Mouse (Mus musculus): ENCODE data around the gene Srsy. TPM values are rescaled to one million over a fixed set of nuclear protein-coding genes. Genes with fewer than 3 reads are reported as not detected.
"Not testable (repeated sequence)": the region's sequence is repeated elsewhere in the genome, so short reads cannot be mapped to it uniquely, and the experiment has no call there.

The Srsy gene
- total RNA-seq (2021) = not detected
- long read RNA-seq, experiment 1 = 0 reads
- long read RNA-seq, experiment 2 = 0 reads

GRCm38 (mm10) chrY:17937230-17937629, at the start of gene Srsy:
Gene Srsy, minus strand, starts transcription at chrY:17937330.
- intact Hi-C loops (cut with DNase I) = not testable (repeated sequence)

More at GRCm38 (mm10) chrY:17937230-17937629, at the start of gene Srsy:
- not testable (repeated sequence) for DNase-seq

Other genes with a start within 250 kb of the Srsy start
- not detected for gene Gm21904, start 91.1 kb downstream of the Srsy start, total RNA-seq (2021)
- not detected for gene Gm20772, start 62.6 kb downstream of the Srsy start, total RNA-seq (2021)
- not detected for gene Gm20831, start 62.6 kb downstream of the Srsy start, total RNA-seq (2021)
- gene Gm21764, start 124.5 kb upstream of the Srsy start, total RNA-seq (2021) = not detected
- gene Ssty1, start 151.8 kb upstream of the Srsy start, total RNA-seq (2021) = not detected